Mouse (Mus musculus) stomach, embryonic 14.5 days (tissue): ENCODE results near the gene Lhfpl4. TPM values are rescaled to one million over a fixed set of nuclear protein-coding genes. Genes with fewer than 3 reads are reported as not detected.

Experiments used
- ATAC-seq: fragments of 200-750 bp; cut with Nextera tagmentation; 2 replicates; pipeline ENCODE4 v1.8.0; 2017; ENCODE audit warnings: low read depth, moderate TSS enrichment; ENCODE audit not compliant: insufficient number of reproducible peaks, insufficient read depth, low FRiP score
- H3K27ac ChIP-seq: fragments of 300-500 bp; sonication (generic); 2 replicates; pipeline ENCODE4 v1.5.1; 2014; ENCODE audit warnings: mild to moderate bottlenecking, low read length, moderate library complexity, mixed read lengths
- H3K27me3 ChIP-seq: fragments of 300-500 bp; sonication (generic); 2 replicates; pipeline ENCODE4 v1.6.1; 2014; ENCODE audit warnings: low read length, control low read depth, mixed read lengths; ENCODE audit not compliant: control insufficient read depth, insufficient read depth
- H3K36me3 ChIP-seq: fragments of 300-500 bp; sonication (generic); 2 replicates; pipeline ENCODE4 v1.6.1; 2014; ENCODE audit warnings: mild to moderate bottlenecking, control low read depth, low read length, moderate library complexity, mixed read lengths; ENCODE audit not compliant: control insufficient read depth, insufficient read depth
- H3K4me1 ChIP-seq: fragments of 300-500 bp; sonication (generic); 2 replicates; pipeline ENCODE4 v1.6.1; 2014; ENCODE audit warnings: low read length, control low read depth, mixed read lengths; ENCODE audit not compliant: control insufficient read depth, insufficient read depth
- H3K4me2 ChIP-seq: fragments of 300-500 bp; sonication (generic); replicated peaks from 2 replicates; pipeline ENCODE4 v1.6.1; 2014; ENCODE audit warnings: low read depth, low read length, control low read depth
- H3K4me3 ChIP-seq: fragments of 300-500 bp; sonication (generic); 2 replicates; pipeline ENCODE4 v1.5.1; 2014; ENCODE audit warnings: low read depth, low read length, control low read depth
- H3K9ac ChIP-seq: fragments of 300-500 bp; sonication (generic); replicated peaks from 2 replicates; pipeline ENCODE4 v1.6.1; 2014; ENCODE audit warnings: low read depth, mild to moderate bottlenecking, control low read depth, low read length, moderate library complexity, mixed read lengths
- H3K9me3 ChIP-seq: fragments of 300-500 bp; sonication (generic); 2 replicates; pipeline ENCODE4 v1.6.1; 2016; ENCODE audit warnings: low read depth, low read length, control low read depth; ENCODE audit not compliant: control insufficient read depth
- WGBS: fragments of 180-500 bp; shearing (Covaris S2); extraction: QIAGEN DNeasy Blood & Tissue Kit; methylation state at CpG from one replicate; pipeline ENCODE4 v1.1.7; 2014; 5-methylcytosine and 5-hydroxymethylcytosine counted together
- polyA plus RNA-seq: library from polyadenylated mRNA; unstranded; fragments of >200 nt; fragmentation: Nextera tagmentation; extraction: Ambion mirVana; gene quantifications from 2 replicates; pipeline ENCODE4 v1.2.1, GENCODE M21; 2014

Gene Lhfpl4
- polyA plus RNA-seq, 1 experiment from 2014 or later, result 0.87 TPM

DNA sequence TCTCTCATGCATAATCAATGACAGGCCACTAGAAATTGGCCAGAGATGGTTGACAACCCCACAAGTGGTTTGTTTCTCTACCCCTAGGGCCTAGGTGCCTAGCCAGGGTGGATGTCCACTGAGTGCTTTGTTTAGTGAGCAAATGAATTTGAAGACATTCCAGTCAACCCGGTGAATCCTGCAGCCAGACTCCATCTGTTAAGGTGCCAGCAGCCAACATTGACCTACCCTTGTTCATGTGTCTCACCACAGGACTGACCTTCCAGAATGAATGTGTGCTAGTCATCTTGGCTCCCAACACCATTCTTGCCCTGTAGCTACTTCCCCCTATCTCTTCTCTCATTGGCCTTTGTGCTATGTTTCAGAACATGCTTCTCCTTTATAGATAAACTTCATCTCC is 33.2 kb downstream of the Lhfpl4 start:
- Histone ChIP-seq H3K9ac (no peak overlapping the region), H3K4me3 (no peak overlapping the region), H3K9me3 (no peaks in the 10 kb centered on the region), H3K4me2 (no peak overlapping the region), H3K27ac (no peak overlapping the region), H3K4me1 (peaks cover 5% of the 10 kb centered on the region; the same call in 1 of the 2 replicates), H3K27me3 (no peaks in the 10 kb centered on the region), H3K36me3 (no peaks in the 10 kb centered on the region; the same call in 1 of the 2 replicates)
- no peak for ATAC-seq
- 79% methylated on average over 1 of the region's 1 CpGs for WGBS

- Histone ChIP-seq H3K36me3 (peaks cover 2% of the 10 kb centered on the region; the same call in 1 of the 2 replicates), H3K9ac (no peak overlapping the region), H3K9me3 (no peaks in the 10 kb centered on the region), H3K4me1 (no peaks in the 10 kb centered on the region), H3K27me3 (no peaks in the 10 kb centered on the region), H3K4me2 (no peak overlapping the region), H3K27ac (no peak overlapping the region), H3K4me3 (no peak overlapping the region)
- no peak for ATAC-seq
- WGBS, result 92% methylated on average over 10 of the region's 10 CpGs
Observed at GRCm38 (mm10) chr6:113160106-113160505, 35.1 kb downstream of the Lhfpl4 start.

DNA sequence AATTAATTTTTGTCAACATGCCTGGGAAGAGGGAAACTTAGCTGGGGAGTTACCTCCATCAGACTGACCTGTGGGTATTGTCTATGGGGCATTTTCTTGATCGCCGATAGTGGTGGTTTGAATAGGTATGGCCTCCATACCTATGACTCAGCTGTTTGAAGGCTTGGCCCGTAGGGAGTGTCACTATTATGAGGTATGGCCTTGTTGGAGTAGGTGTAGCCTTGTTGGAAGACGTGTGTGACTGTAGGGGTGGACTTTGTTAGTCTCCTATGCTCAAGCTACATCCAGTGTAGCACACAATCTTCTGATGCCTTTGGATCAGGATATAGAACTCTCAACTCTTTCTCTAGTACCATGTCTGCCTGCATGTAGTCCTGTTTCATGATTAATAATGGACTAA is 39.1 kb downstream of the Lhfpl4 start:
- no peaks in the 10 kb centered on the region for H3K9me3 ChIP-seq
- no peak for ATAC-seq
- 87% methylated on average over 4 of the region's 4 CpGs for WGBS
- no peak overlapping the region for H3K4me3 ChIP-seq
- H3K4me1 ChIP-seq, result no peaks in the 10 kb centered on the region
- no peak overlapping the region for H3K27ac ChIP-seq
- H3K4me2 ChIP-seq, result no peak overlapping the region
- H3K36me3 ChIP-seq, result peaks cover 42% of the 10 kb centered on the region
- no peak overlapping the region for H3K9ac ChIP-seq
- no peaks in the 10 kb centered on the region for H3K27me3 ChIP-seq

GRCm38 (mm10) chr6:113154886-113155285 is 40.3 kb downstream of the Lhfpl4 start:
- no peak for ATAC-seq
- peaks cover 52% of the 10 kb centered on the region for H3K36me3 ChIP-seq

DNA sequence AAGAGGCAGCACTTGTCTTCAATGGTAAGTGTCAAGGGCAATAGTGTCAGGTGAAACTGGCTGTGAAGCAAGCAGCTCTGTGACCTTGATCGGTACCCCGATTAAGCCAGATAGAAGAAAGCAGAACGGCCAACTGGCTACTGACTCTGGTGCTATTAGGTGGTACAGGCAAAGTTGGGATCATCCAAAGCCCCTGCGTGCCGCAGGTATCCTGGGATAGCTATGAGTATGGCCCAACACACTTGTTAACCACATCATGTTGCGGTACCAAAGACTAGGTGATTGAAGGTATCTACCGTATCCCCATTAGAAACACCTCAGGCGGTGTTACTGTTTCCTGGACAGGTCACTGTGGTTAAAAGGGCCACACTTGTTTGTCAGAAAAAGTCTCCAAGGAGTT is 41.1 kb downstream of the Lhfpl4 start:
- H3K9me3 ChIP-seq, result no peaks in the 10 kb centered on the region
- no peaks in the 10 kb centered on the region for H3K27me3 ChIP-seq
- H3K4me2 ChIP-seq, result no peak overlapping the region
- H3K27ac ChIP-seq, result no peak overlapping the region
- H3K36me3 ChIP-seq, result peaks cover 59% of the 10 kb centered on the region
- no peaks in the 10 kb centered on the region for H3K4me1 ChIP-seq
- no peak overlapping the region for H3K4me3 ChIP-seq
- no peak overlapping the region for H3K9ac ChIP-seq
- WGBS, result 95% methylated on average over 8 of the region's 8 CpGs
- ATAC-seq, result no peak

More at GRCm38 (mm10) chr6:113154886-113155285, 40.3 kb downstream of the Lhfpl4 start:
- no peaks in the 10 kb centered on the region for H3K27me3 ChIP-seq
- H3K4me1 ChIP-seq, result no peaks in the 10 kb centered on the region
- 90% methylated on average over 6 of the region's 6 CpGs for WGBS
- H3K27ac ChIP-seq, result no peak overlapping the region
- H3K4me3 ChIP-seq, result no peak overlapping the region
- H3K9me3 ChIP-seq, result no peaks in the 10 kb centered on the region
- no peak overlapping the region for H3K4me2 ChIP-seq
- no peak overlapping the region for H3K9ac ChIP-seq

GRCm38 (mm10) chr6:113145249-113145648 is 49.9 kb downstream of the Lhfpl4 start:
- Histone ChIP-seq H3K36me3 (peaks cover 82% of the 10 kb centered on the region), H3K4me1 (no peaks in the 10 kb centered on the region; the same call in 1 of the 2 replicates), H3K4me3 (no peak overlapping the region), H3K4me2 (no peak overlapping the region), H3K27ac (no peak overlapping the region), H3K9ac (no peak overlapping the region), H3K27me3 (no peaks in the 10 kb centered on the region), H3K9me3 (no peaks in the 10 kb centered on the region)
- ATAC-seq, result no peak
- WGBS, result 97% methylated on average over 4 of the region's 4 CpGs

DNA sequence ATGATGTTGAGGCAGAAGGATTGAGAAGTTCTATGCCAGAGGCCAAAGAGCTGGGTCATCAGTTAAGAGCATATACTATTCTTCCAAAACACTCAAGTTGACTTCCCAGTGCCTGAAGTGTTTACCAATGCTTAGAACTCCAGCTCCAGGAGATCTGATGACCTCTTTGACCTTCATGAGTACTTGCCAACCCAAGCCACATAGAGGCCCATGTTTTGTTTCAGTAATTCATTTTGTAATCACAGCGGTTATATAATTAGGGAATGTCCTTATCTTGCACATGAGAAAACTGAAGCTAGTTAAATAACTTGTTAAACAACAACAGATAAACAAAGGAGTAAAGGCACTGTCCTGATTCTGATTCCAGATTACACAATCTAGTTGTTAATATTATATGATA is 50.4 kb downstream of the Lhfpl4 start:
- H3K36me3 ChIP-seq, result peaks cover 79% of the 10 kb centered on the region
- 93% methylated on average over 1 of the region's 1 CpGs for WGBS

DNA sequence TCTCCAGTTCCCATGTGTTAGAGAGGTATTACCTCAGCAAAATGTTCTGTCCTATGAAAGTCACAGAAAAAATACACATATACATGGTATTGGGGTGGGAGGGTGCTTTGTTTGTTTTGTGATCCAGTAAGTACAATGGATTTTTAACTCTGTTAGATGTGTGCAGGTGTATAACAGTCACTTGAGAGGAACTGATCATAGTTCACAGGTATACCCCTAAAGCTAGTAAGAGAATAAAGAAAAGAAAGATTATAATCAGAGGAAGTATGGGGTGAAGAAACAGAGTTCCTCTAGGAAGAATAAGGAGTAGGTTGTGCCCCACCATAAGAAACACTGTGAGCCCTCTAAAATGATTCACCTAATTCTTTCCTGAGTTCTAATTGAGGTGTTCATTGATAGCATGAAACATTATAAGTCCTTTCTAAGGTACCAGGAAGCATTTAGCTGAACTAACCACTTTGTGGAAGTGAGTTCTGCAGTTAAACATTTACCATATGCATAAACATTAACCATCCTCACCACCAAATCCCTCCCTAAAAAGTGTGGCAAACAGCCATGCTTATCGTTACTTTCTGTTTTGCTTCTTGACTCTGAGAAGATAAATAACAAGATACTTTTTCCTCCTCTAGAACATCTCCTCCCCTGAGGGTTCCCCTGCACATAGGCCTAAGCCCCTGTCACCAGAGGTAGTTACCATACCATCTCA is 53.6 kb downstream of the Lhfpl4 start:
- peaks cover 79% of the 10 kb centered on the region for H3K36me3 ChIP-seq
- H3K9me3 ChIP-seq, result no peaks in the 10 kb centered on the region
- no peaks in the 10 kb centered on the region; the same call in 1 of the 2 replicates for H3K4me1 ChIP-seq
- H3K9ac ChIP-seq, result no peak overlapping the region
- 50% methylated on average over 1 of the region's 1 CpGs for WGBS
- no peak overlapping the region for H3K4me2 ChIP-seq
- H3K4me3 ChIP-seq, result no peak overlapping the region
- no peaks in the 10 kb centered on the region for H3K27me3 ChIP-seq
- ATAC-seq, result no peak
- no peak overlapping the region for H3K27ac ChIP-seq

More for the DNA sequence above, 50.4 kb downstream of the Lhfpl4 start:
- no peak overlapping the region for H3K4me3 ChIP-seq
- H3K4me1 ChIP-seq, result no peaks in the 10 kb centered on the region; the same call in 1 of the 2 replicates
- no peak for ATAC-seq
- no peak overlapping the region for H3K4me2 ChIP-seq
- no peak overlapping the region for H3K27ac ChIP-seq
- no peak overlapping the region for H3K9ac ChIP-seq
- H3K27me3 ChIP-seq, result no peaks in the 10 kb centered on the region
- no peaks in the 10 kb centered on the region for H3K9me3 ChIP-seq

DNA sequence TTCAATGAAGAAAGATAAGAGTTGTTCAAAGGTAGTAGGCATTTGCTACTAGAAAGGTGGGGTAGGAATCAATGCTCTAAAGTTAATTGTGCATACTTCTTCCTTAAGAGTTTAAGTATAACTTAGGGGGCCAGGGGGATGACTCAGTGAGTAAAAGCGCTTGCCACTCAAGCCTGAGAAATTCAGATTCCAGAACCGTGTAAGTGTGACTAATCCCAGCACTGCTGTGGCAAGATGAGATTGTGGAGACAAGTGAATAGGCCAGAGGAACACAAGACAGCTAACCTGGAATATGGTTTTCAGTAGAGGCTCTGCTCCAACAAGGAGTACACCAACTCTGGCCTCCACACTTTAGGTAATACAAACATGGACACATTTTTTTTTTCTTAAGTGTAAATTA is 61.8 kb downstream of the Lhfpl4 start:
- Histone ChIP-seq H3K9ac (no peak overlapping the region), H3K4me2 (no peak overlapping the region), H3K4me3 (no peak overlapping the region), H3K9me3 (no peaks in the 10 kb centered on the region), H3K36me3 (peaks cover 63% of the 10 kb centered on the region), H3K4me1 (no peaks in the 10 kb centered on the region), H3K27me3 (no peaks in the 10 kb centered on the region), H3K27ac (no peak overlapping the region)
- WGBS, result 82% methylated on average over 2 of the region's 2 CpGs
- ATAC-seq, result no peak
